Comparison of ENCODE assay signal across 9 mouse cellular contexts in the genomic region with DNA sequence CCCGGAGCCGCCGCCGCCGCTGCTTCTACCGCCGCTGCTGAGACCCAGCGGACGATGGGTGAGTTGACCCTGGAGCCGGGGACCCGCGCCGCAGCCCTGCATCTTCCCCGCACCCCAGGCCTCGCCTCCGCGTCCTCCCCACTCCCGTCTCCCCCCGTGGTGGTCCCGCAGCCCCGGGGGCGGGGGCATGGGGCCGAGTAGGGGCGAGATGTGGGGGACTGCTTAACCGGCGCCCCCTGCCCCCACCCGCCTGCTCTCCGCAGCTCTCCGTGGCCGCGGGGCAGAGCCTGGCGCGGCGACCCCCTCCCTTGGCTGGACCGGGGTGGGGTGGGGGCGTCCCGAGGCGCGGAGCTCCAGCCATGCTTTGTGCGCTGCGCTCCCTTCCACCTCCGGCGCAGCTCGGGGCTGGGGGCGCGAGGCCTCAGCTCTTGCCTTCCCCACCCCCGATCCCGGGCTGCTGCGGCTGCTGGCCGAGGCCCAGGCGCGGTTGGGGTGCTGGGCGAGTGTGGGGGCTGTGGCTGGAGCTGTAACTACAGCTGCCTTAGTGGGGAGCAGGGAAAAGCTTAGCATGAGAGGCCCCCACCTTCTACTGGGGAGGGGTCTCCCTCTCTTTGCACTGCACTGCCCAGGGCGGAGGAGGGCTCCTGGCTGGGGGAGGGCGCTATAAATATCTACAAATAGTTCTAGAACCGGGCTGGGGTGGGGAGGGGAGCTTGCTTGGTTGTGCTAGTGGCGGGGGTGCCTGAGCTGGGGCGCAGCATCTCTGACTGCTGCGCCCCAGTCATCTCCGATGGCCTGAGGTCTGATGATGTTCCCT. TPM values are rescaled to one million over a fixed set of nuclear protein-coding genes. Genes with fewer than 3 reads are reported as not detected.
DNase-seq lines count a peak whose midpoint lies in the region; ATAC-seq and TF ChIP-seq lines count a peak whose summit lies in the region.
"Had no signal": no experiment of that assay in that cellular context is flagged by ENCODE, and none has a peak within 500 bp of the region (broad histone marks: within the 10 kb centered on the region; RNA-seq: fewer than 3 reads in every experiment).

No protein-coding gene starts in this region.

- TF ChIP-seq CTCF in heart, adult 2 months (IDR thresholded peaks at IDR 0.05) = no peak

- WGBS in heart, adult 2 months = 3% methylated on average over 51 of the region's 60 CpGs
- 2% methylated on average over 30 of the region's 60 CpGs for WGBS in hindbrain, embryonic 11.5 days
- WGBS in limb, embryonic 13.5 days = under 1% methylated on average over 53 of the region's 60 CpGs

- peak in 1 of 2 experiments; percentile 30 for DNase-seq in heart, adult 2 months
- no peak for DNase-seq in heart, postnatal 25 days (ENCODE audit: low spot score)
- DNase-seq in thymus, postnatal 4 days = peak; percentile 21
- no peak for DNase-seq in thymus, postnatal 0 days (ENCODE audit: low spot score)
- DNase-seq in hindbrain, embryonic 11.5 days (ENCODE audit: low spot score) = peak; percentile 58
- peak; percentile 62 to 65 for DNase-seq in right cerebral cortex, adult 2 months (ENCODE audit: low spot score in 2 of 2)
- DNase-seq in gastrocnemius, adult 8-10 months (ENCODE audit: low spot score in 2 of 2) = no peak

- peak overlapping the region; percentile 73 for H3K4me2 ChIP-seq in hindbrain, embryonic 11.5 days (replicated peaks; ENCODE audit: low read depth, low read length)
- peak overlapping the region; percentile 85 for H3K4me2 ChIP-seq in limb, embryonic 13.5 days (replicated peaks)

- H3K27me3 ChIP-seq in heart, adult 2 months (ENCODE audit: control insufficient read depth, insufficient read depth, low read length) = peaks cover 5% of the 10 kb centered on the region
- no peaks in the 10 kb centered on the region for H3K27me3 ChIP-seq in hindbrain, embryonic 11.5 days (ENCODE audit: control insufficient read depth, insufficient read depth, low read length)
- no peaks in the 10 kb centered on the region for H3K27me3 ChIP-seq in limb, embryonic 13.5 days

- H3K4me1 ChIP-seq in heart, adult 2 months (ENCODE audit: control insufficient read depth, insufficient read depth, low read length) = no peaks in the 10 kb centered on the region; the same call in 1 of the 2 replicates
- H3K4me1 ChIP-seq in hindbrain, embryonic 11.5 days (replicated peaks; ENCODE audit: control insufficient read depth, insufficient read depth, low read length) = 0 out of 2 replicates have a peak, but pooled peaks cover 2% of the 10 kb centered on the region
- H3K4me1 ChIP-seq in limb, embryonic 13.5 days = peaks cover 35% of the 10 kb centered on the region

- H3K9me3 ChIP-seq in hindbrain, embryonic 11.5 days (ENCODE audit: control insufficient read depth, low read length) = no peaks in the 10 kb centered on the region
- H3K9me3 ChIP-seq in limb, embryonic 13.5 days = no peaks in the 10 kb centered on the region

- no peak overlapping the region for H3K27ac ChIP-seq in heart, adult 2 months
- peak overlapping the region; percentile 90 for H3K27ac ChIP-seq in hindbrain, embryonic 11.5 days (ENCODE audit: low read depth, low read length)
- peak overlapping the region; percentile 88 for H3K27ac ChIP-seq in limb, embryonic 13.5 days

- H3K4me3 ChIP-seq in heart, adult 2 months = peak overlapping the region; percentile 59
- peak overlapping the region; percentile 100 for H3K4me3 ChIP-seq in hindbrain, embryonic 11.5 days (ENCODE audit: low read depth, low read length)
- peak overlapping the region; percentile 90 for H3K4me3 ChIP-seq in limb, embryonic 13.5 days

- no peak for TF ChIP-seq EP300 in heart, adult 2 months (IDR thresholded peaks at IDR 0.05; ENCODE audit: insufficient read depth, low read depth, low read length)

- H3K36me3 ChIP-seq in heart, adult 2 months (ENCODE audit: control insufficient read depth, insufficient read depth, low read length) = no peaks in the 10 kb centered on the region
- H3K36me3 ChIP-seq in hindbrain, embryonic 11.5 days (ENCODE audit: control insufficient read depth, insufficient read depth, low read length) = no peaks in the 10 kb centered on the region
- H3K36me3 ChIP-seq in limb, embryonic 13.5 days = no peaks in the 10 kb centered on the region

- H3K79me2 ChIP-seq in heart, adult 2 months (replicated peaks; ENCODE audit: control insufficient read depth, insufficient read depth, low read length) = no peaks in the 10 kb centered on the region

- ATAC-seq in hindbrain, embryonic 11.5 days (ENCODE audit: low FRiP score) = peak; percentile 69
- ATAC-seq in limb, embryonic 13.5 days (ENCODE audit: low FRiP score, low read depth) = peak; percentile 72

- peak overlapping the region; percentile 45 for H3K9ac ChIP-seq in heart, adult 2 months (ENCODE audit: low read depth, low read length)
- peak overlapping the region; percentile 98 for H3K9ac ChIP-seq in hindbrain, embryonic 11.5 days (ENCODE audit: low read depth, low read length)
- peak overlapping the region; percentile 96 for H3K9ac ChIP-seq in limb, embryonic 13.5 days

- intact Hi-C loops in heart, adult 2 months (cut with DNase I) = no loop called here
- intact Hi-C loops in heart, postnatal 25 days (cut with DNase I) = loop anchor here (5.0 kb wide), 1 partner anchor 42 kb away; the partner anchor contains the start of gene Tab1

- TF ChIP-seq POLR2A in heart, adult 2 months (IDR thresholded peaks at IDR 0.05; ENCODE audit: insufficient read depth, low read depth, low read length) = no peak

RNA-seq across cellular contexts. Expression of gene Mgat3, which starts 0.5 kb away (rescaled TPM):
- 1 to 10 TPM; 2.3 to 3.5 TPM for total RNA-seq in heart, adult 2 months (2021)
- polyA plus RNA-seq in heart, adult 2 months (2012; rRNA removed) = 4.9 and 5.5 TPM in 2 replicates
- total RNA-seq in heart, postnatal 25 days (2021) = 1 to 10 TPM; 1.5 to 1.6 TPM
- polyA plus RNA-seq in thymus, postnatal 0 days (2015; fragmentation: Nextera tagmentation; extraction: Ambion mirVana) = 4.7 and 5.0 TPM in 2 replicates
- polyA plus RNA-seq in hindbrain, embryonic 11.5 days (2014; fragmentation: Nextera tagmentation; extraction: Ambion mirVana) = 9.6 and 9.8 TPM in 2 replicates
- polyA plus RNA-seq in limb, embryonic 13.5 days (2015; fragmentation: Nextera tagmentation; extraction: Ambion mirVana) = 6.0 and 6.1 TPM in 2 replicates
- total RNA-seq in gastrocnemius, adult 8-10 months (2022) = 1 to 10 TPM in 1 of 4 experiments, under 1 TPM in 3; 0.29 to 1.1 (median 0.75) TPM
- total RNA-seq: hematopoietic stem cell, adult 5-6 weeks had no signal

RNA-seq across cellular contexts. Expression of gene Tab1, which starts 41.1 kb away (rescaled TPM):
- 10 to 100 TPM; 17.8 to 24.5 TPM for total RNA-seq in heart, adult 2 months (2021)
- 24.1 and 29.3 TPM in 2 replicates for polyA plus RNA-seq in heart, adult 2 months (2012; rRNA removed)
- 10 to 100 TPM; 23.7 to 26.5 TPM for total RNA-seq in heart, postnatal 25 days (2021)
- 37.3 and 38.2 TPM in 2 replicates for polyA plus RNA-seq in thymus, postnatal 0 days (2015; fragmentation: Nextera tagmentation; extraction: Ambion mirVana)
- polyA plus RNA-seq in hindbrain, embryonic 11.5 days (2014; fragmentation: Nextera tagmentation; extraction: Ambion mirVana) = 21.6 and 24.7 TPM in 2 replicates
- 45.6 and 45.8 TPM in 2 replicates for polyA plus RNA-seq in limb, embryonic 13.5 days (2015; fragmentation: Nextera tagmentation; extraction: Ambion mirVana)
- total RNA-seq in gastrocnemius, adult 8-10 months (2022) = 10 to 100 TPM; 11.5 to 13.6 (median 12.8) TPM

RNA-seq across cellular contexts. Expression of gene Mief1, which starts 59.8 kb away (rescaled TPM):
- total RNA-seq in heart, adult 2 months (2021) = 10 to 100 TPM; 27.0 to 29.5 TPM
- polyA plus RNA-seq in heart, adult 2 months (2012; rRNA removed) = 12.2 and 17.3 TPM in 2 replicates
- total RNA-seq in heart, postnatal 25 days (2021) = 10 to 100 TPM; 29.2 to 32.3 TPM
- 25.3 and 27.7 TPM in 2 replicates for polyA plus RNA-seq in thymus, postnatal 0 days (2015; fragmentation: Nextera tagmentation; extraction: Ambion mirVana)
- 38.5 and 39.1 TPM in 2 replicates for polyA plus RNA-seq in hindbrain, embryonic 11.5 days (2014; fragmentation: Nextera tagmentation; extraction: Ambion mirVana)
- polyA plus RNA-seq in limb, embryonic 13.5 days (2015; fragmentation: Nextera tagmentation; extraction: Ambion mirVana) = 32.7 and 35.0 TPM in 2 replicates
- 10 to 100 TPM; 25.6 to 28.6 (median 26.4) TPM for total RNA-seq in gastrocnemius, adult 8-10 months (2022)

Comparison
In these comparisons a context has a peak if more than half of its experiments do, and no peak if none do; other contexts are left out.
1. DNase-seq: peak in thymus, postnatal 4 days (single experiment), hindbrain, embryonic 11.5 days (single experiment) and right cerebral cortex, adult 2 months (2 of 2); none in heart, postnatal 25 days (single experiment), thymus, postnatal 0 days (single experiment) and gastrocnemius, adult 8-10 months (0 of 2).
2. H3K9ac ChIP-seq: peak in every context shown above with its lines; median percentile 98 in hindbrain, embryonic 11.5 days; 96 in limb, embryonic 13.5 days; 45 in heart, adult 2 months.
3. Peak in every context shown above with its lines, with median percentiles within 50 percentile points of each other: H3K4me3 ChIP-seq.